Comparison of ENCODE assay signal across 18 mouse cellular contexts in the genomic region with DNA sequence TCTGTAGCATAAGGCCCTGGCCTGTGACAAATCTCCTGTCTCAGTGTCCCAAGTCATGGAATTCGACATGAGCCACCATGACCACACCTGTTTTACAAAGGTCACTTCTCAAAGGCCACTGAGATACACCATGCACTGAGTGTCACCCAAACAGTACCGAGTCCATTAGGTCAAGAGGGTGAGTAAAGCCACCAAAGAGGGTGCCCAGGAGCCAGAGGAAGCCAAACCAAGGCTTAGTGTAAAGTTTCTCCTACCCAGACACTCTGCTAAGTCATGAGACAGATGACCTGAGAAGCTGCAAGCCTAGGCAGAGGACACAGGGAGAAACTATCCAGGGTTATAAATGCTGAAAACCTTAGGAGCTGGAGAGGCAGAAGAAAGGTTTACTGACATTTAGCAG.
"Had no signal": no experiment of that assay in that cellular context is flagged by ENCODE, and none has a peak within 500 bp of the region (broad histone marks: within the 10 kb centered on the region; RNA-seq: fewer than 3 reads in every experiment).

No protein-coding gene starts in this region.

- H3K27ac ChIP-seq: liver, embryonic 14.5 days; lung, embryonic 15.5 days; midbrain, embryonic 10.5 days; midbrain, embryonic 13.5 days; stomach, embryonic 15.5 days had no signal

- H3K9ac ChIP-seq: liver, embryonic 14.5 days; lung, embryonic 15.5 days; midbrain, embryonic 13.5 days; stomach, embryonic 15.5 days had no signal

- H3K9me3 ChIP-seq: lung, embryonic 15.5 days; megakaryocyte, embryonic 14.5 days; midbrain, embryonic 10.5 days; midbrain, embryonic 13.5 days; stomach, embryonic 15.5 days had no signal

- DNase-seq: kidney, adult 2 months; kidney, postnatal 10 days; kidney, postnatal 36 days; layer of hippocampus, postnatal 36 days; lung, adult 18-20 months; lung, postnatal 10 days; lung, postnatal 36 days; spleen, adult 18-20 months; thymus, postnatal 25 days had no signal

- ATAC-seq: midbrain, embryonic 13.5 days; midbrain, embryonic 16.5 days had no signal

- H3K4me2 ChIP-seq: liver, embryonic 11.5 days; lung, embryonic 15.5 days; midbrain, embryonic 13.5 days; stomach, embryonic 15.5 days had no signal

- H3K4me3 ChIP-seq: left cerebral cortex, adult 2 months; lung, embryonic 15.5 days; megakaryocyte, embryonic 14.5 days; midbrain, embryonic 10.5 days; midbrain, embryonic 13.5 days; stomach, embryonic 15.5 days had no signal

- H3K27me3 ChIP-seq: lung, embryonic 15.5 days; megakaryocyte, embryonic 14.5 days; midbrain, embryonic 13.5 days; stomach, embryonic 15.5 days had no signal
